Mouse (Mus musculus): ENCODE results near the gene Syndig1l.

- no peak for TF ChIP-seq POLR2A (IDR thresholded peaks at IDR 0.05; ENCODE audit: borderline replicate concordance, control insufficient read depth, low read depth, low read length)
- TF ChIP-seq CTCF (IDR thresholded peaks at IDR 0.05; ENCODE audit: control insufficient read depth, insufficient read depth, low read length), result no peak
Observed at GRCm38 (mm10) chr12:84687531-84687930, 11.1 kb downstream of the Syndig1l start.
